In genomic region chrX:162452642-162453041, GRCm38 (mm10) we compare ENCODE assay signal across 31 mouse cellular contexts.
"Had no signal": no experiment of that assay in that cellular context is flagged by ENCODE, and none has a peak within 500 bp of the region (broad histone marks: within the 10 kb centered on the region; RNA-seq: fewer than 3 reads in every experiment).

No protein-coding gene starts in this region.

- H3K27ac ChIP-seq: heart, embryonic 10.5 days; heart, embryonic 13.5 days; heart, embryonic 15.5 days; hindbrain, embryonic 10.5 days; hindbrain, embryonic 12.5 days; hindbrain, embryonic 13.5 days; hindbrain, embryonic 14.5 days; hindbrain, embryonic 15.5 days; hindbrain, postnatal 0 days; intestine, embryonic 15.5 days; kidney, embryonic 15.5 days; kidney, postnatal 0 days; layer of hippocampus, adult 2 months; left cerebral cortex, adult 2 months had no signal

- H3K36me3 ChIP-seq: heart, embryonic 10.5 days; heart, embryonic 12.5 days; heart, embryonic 13.5 days; heart, embryonic 15.5 days; hindbrain, embryonic 10.5 days; hindbrain, embryonic 12.5 days; hindbrain, embryonic 13.5 days; hindbrain, embryonic 15.5 days; intestine, embryonic 15.5 days; kidney, embryonic 15.5 days had no signal

- H3K4me3 ChIP-seq: heart, embryonic 10.5 days; heart, embryonic 12.5 days; heart, embryonic 13.5 days; heart, embryonic 15.5 days; hindbrain, embryonic 10.5 days; hindbrain, embryonic 12.5 days; hindbrain, embryonic 13.5 days; hindbrain, embryonic 15.5 days; intestine, embryonic 15.5 days; kidney, embryonic 15.5 days; layer of hippocampus, adult 2 months; left cerebral cortex, adult 2 months had no signal

- H3K27me3 ChIP-seq: heart, embryonic 12.5 days; heart, embryonic 15.5 days; hindbrain, embryonic 15.5 days; intestine, embryonic 15.5 days had no signal

- H3K9ac ChIP-seq: heart, embryonic 12.5 days; heart, embryonic 13.5 days; heart, embryonic 15.5 days; hindbrain, embryonic 12.5 days; hindbrain, embryonic 13.5 days; hindbrain, embryonic 14.5 days; hindbrain, embryonic 15.5 days; intestine, embryonic 15.5 days; kidney, embryonic 15.5 days had no signal

- DNase-seq: heart, postnatal 10 days; heart, postnatal 14 days; heart, postnatal 36 days; heart, postnatal 4 days; kidney, adult 11 months; kidney, adult 18-20 months; kidney, adult 2 months; kidney, adult 8-10 months; kidney, adult 9 months; kidney, postnatal 10 days; kidney, postnatal 14 days; kidney, postnatal 25 days; kidney, postnatal 36 days; kidney, postnatal 4 days; layer of hippocampus, adult 9-11 months; layer of hippocampus, postnatal 36 days had no signal

- H3K4me1 ChIP-seq: heart, embryonic 10.5 days; heart, embryonic 12.5 days; heart, embryonic 13.5 days; heart, embryonic 15.5 days; hindbrain, embryonic 10.5 days; hindbrain, embryonic 12.5 days; hindbrain, embryonic 13.5 days; hindbrain, embryonic 15.5 days; intestine, embryonic 15.5 days; kidney, embryonic 15.5 days had no signal

- H3K9me3 ChIP-seq: heart, embryonic 10.5 days; heart, embryonic 12.5 days; heart, embryonic 13.5 days; heart, embryonic 15.5 days; hindbrain, embryonic 10.5 days; hindbrain, embryonic 12.5 days; hindbrain, embryonic 13.5 days; hindbrain, embryonic 15.5 days; intestine, embryonic 15.5 days; kidney, embryonic 15.5 days had no signal
